Mouse (Mus musculus) monocyte, adult 5-6 weeks (primary cell): ENCODE results near the gene Cfap52. TPM values are rescaled to one million over a fixed set of nuclear protein-coding genes. Genes with fewer than 3 reads are reported as not detected.

Source experiments
- total RNA-seq: library from RNA; stranded (forward); fragments of 200-1000, 200-491, 200-594 nt; gene quantifications from 3 replicates; pipeline ENCODE4 v1.2.3, GENCODE M21; 2017

The Cfap52 gene
- total RNA-seq, 1 experiment from 2014 or later, result not detected

Other genes with a start within 250 kb of the Cfap52 start
- 0.21 TPM in 1 of 3 replicates, not detected in the others for gene Glp2r, start 194.5 kb downstream of the Cfap52 start, total RNA-seq
- not detected in 3 replicates for gene Gsg1l2, start 191.0 kb downstream of the Cfap52 start, total RNA-seq
- gene Dhrs7c, start 167.5 kb downstream of the Cfap52 start, total RNA-seq, result not detected in 3 replicates
- not detected in 3 replicates for gene Usp43, start 43.5 kb downstream of the Cfap52 start, total RNA-seq
- gene Stx8, start 542 bp upstream of the Cfap52 start, total RNA-seq, result 48.7 to 55.2 TPM (median 54.3 TPM) in 3 replicates